Mouse (Mus musculus) bone marrow, adult 2 months (tissue): ENCODE results near the gene Upp2.

Source experiments
- CTCF ChIP-seq: fragments of 200-500 bp; IDR thresholded peaks from 2 replicates; pipeline ENCODE4 v1.5.1; 2011; ENCODE audit warnings: low read length, control low read depth; ENCODE audit not compliant: control insufficient read depth, insufficient read depth
- POLR2A ChIP-seq: fragments of 200-500 bp; IDR thresholded peaks from 2 replicates; pipeline ENCODE4 v1.6.1; 2011; ENCODE audit warnings: low read depth, mild to moderate bottlenecking, control low read depth, low read length, borderline replicate concordance; ENCODE audit not compliant: control insufficient read depth

- TF ChIP-seq CTCF (no peak), POLR2A (no peak)
Observed at GRCm38 (mm10) chr2:58758081-58758480, 191.0 kb downstream of the Upp2 start.
